Mouse (Mus musculus) heart, embryonic 10.5 days (tissue): Measurements from ENCODE around the gene Ydjc. TPM values are rescaled to one million over a fixed set of nuclear protein-coding genes. Genes with fewer than 3 reads are reported as not detected.
A peak's percentile ranks its signal among the peaks of the same experiment; 100 is the strongest.

Experiments used
- DNase-seq: peaks from one replicate; pipeline ENCODE4 v3.0.0-alpha.2; 2017; ENCODE audit warnings: low spot score
- H3K27ac ChIP-seq: fragments of 300-500 bp; sonication (generic); 2 replicates; pipeline ENCODE4 v1.5.1; 2016; ENCODE audit warnings: mild to moderate bottlenecking
- H3K27me3 ChIP-seq: fragments of 300-500 bp; sonication (generic); 2 replicates; pipeline ENCODE4 v1.6.1; 2016; ENCODE audit warnings: mild to moderate bottlenecking; ENCODE audit not compliant: poor library complexity, insufficient read depth, severe bottlenecking
- H3K36me3 ChIP-seq: fragments of 300-500 bp; sonication (generic); 2 replicates; pipeline ENCODE4 v1.6.1; 2016; ENCODE audit warnings: mild to moderate bottlenecking, moderate library complexity
- H3K4me1 ChIP-seq: fragments of 300-500 bp; sonication (generic); 2 replicates; pipeline ENCODE4 v1.6.1; 2016; ENCODE audit warnings: mild to moderate bottlenecking
- H3K4me3 ChIP-seq: fragments of 300-500 bp; sonication (generic); 2 replicates; pipeline ENCODE4 v1.5.1; 2016; ENCODE audit warnings: mild to moderate bottlenecking, moderate library complexity
- H3K9me3 ChIP-seq: fragments of 300-500 bp; sonication (generic); 2 replicates; pipeline ENCODE4 v1.6.1; 2016; ENCODE audit warnings: mild to moderate bottlenecking, moderate library complexity
- WGBS: fragments of 180-500 bp; shearing (Covaris S2); methylation state at CpG from one replicate; pipeline ENCODE4 v1.1.7; 2016; 5-methylcytosine and 5-hydroxymethylcytosine counted together
- polyA plus RNA-seq: library from polyadenylated mRNA; unstranded; fragments of >200 nt; fragmentation: Nextera tagmentation; extraction: Ambion mirVana; gene quantifications from 2 replicates; pipeline ENCODE4 v1.2.1, GENCODE M21; 2016

The Ydjc gene
- polyA plus RNA-seq: 5.6 and 9.8 TPM in 2 replicates

DNA sequence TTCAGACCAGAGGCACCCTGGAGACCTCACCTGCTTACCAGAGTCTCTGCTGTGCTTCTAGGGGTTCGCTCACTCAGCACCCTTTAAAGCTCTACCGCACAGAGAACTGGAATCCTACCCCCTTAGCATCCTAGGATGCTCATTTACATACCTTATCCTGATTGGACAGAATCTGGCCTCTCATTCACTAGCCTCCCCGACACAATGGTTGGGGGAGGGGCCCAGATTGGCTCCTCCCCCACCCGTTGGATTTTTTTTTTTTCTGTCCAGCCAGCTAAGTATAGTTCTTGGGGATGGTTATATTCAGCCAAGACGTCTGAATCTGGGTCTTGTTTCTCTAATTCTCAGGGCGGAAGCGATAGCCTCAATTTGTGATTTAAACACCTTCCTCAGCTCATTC, at the start of gene Ydjc:
Gene Ydjc (plus strand): TSS at position 283 of the 400 bp plus-strand sequence.
- DNase-seq: no peak
- H3K36me3 ChIP-seq: no peaks in the 10 kb centered on the region
- H3K9me3 ChIP-seq: no peaks in the 10 kb centered on the region
- H3K27ac ChIP-seq: no peak within 1 kb of the TSS
- peaks cover 16% of the 10 kb centered on the region for H3K4me1 ChIP-seq
- H3K27me3 ChIP-seq: no peaks in the 10 kb centered on the region; the same call in 1 of the 2 replicates
- 18% methylated on average over 7 of the region's 7 CpGs for WGBS
- no peak within 1 kb of the TSS for H3K4me3 ChIP-seq

DNA sequence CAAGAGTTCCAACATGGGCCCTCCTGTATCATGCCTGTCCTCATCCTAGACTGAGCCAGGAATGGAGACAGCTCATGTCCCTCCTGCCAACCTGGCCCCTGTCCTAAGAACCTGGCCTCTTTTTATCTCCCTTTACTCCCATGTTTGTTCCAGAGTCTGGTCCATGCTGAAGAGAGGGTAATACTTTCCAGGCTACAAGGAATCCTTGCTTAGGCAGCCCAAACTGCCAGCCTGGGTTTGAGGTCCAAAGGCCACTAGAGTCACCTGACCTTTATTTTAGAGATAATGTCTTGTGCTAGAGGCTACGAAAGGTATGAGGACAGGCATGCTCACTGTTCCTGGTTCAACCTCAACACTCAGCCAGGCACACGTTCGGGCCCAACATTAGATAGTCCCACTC, 47.5 kb upstream of the Ydjc start:
- no peaks in the 10 kb centered on the region for H3K9me3 ChIP-seq
- DNase-seq: no peak
- H3K36me3 ChIP-seq: peaks cover 99% of the 10 kb centered on the region
- H3K4me3 ChIP-seq: no peak overlapping the region
- H3K27ac ChIP-seq: no peak overlapping the region
- H3K27me3 ChIP-seq: no peaks in the 10 kb centered on the region
- H3K4me1 ChIP-seq: no peaks in the 10 kb centered on the region
- WGBS: 94% methylated on average over 3 of the region's 3 CpGs

GRCm38 (mm10) chr16:17102630-17103220, 41.7 kb upstream of the Ydjc start:
- no peaks in the 10 kb centered on the region for H3K9me3 ChIP-seq

GRCm38 (mm10) chr16:17104600-17104999, 39.8 kb upstream of the Ydjc start:
- H3K4me3 ChIP-seq: no peak overlapping the region
- WGBS: 91% methylated on average over 4 of the region's 4 CpGs
- H3K27me3 ChIP-seq: no peaks in the 10 kb centered on the region
- 0 out of 2 replicates have a peak, but pooled peaks cover 1% of the 10 kb centered on the region for H3K4me1 ChIP-seq
- H3K27ac ChIP-seq: no peak overlapping the region
- no peaks in the 10 kb centered on the region for H3K9me3 ChIP-seq
- no peak for DNase-seq
- H3K36me3 ChIP-seq: peaks cover 84% of the 10 kb centered on the region

More at GRCm38 (mm10) chr16:17102630-17103220, 41.7 kb upstream of the Ydjc start:
- Histone ChIP-seq H3K36me3 (peaks cover 93% of the 10 kb centered on the region), H3K27me3 (no peaks in the 10 kb centered on the region), H3K27ac (no peak overlapping the region), H3K4me3 (no peak overlapping the region), H3K4me1 (no peaks in the 10 kb centered on the region)
- DNase-seq: no peak
- 76% methylated on average over 7 of the region's 7 CpGs for WGBS

DNA sequence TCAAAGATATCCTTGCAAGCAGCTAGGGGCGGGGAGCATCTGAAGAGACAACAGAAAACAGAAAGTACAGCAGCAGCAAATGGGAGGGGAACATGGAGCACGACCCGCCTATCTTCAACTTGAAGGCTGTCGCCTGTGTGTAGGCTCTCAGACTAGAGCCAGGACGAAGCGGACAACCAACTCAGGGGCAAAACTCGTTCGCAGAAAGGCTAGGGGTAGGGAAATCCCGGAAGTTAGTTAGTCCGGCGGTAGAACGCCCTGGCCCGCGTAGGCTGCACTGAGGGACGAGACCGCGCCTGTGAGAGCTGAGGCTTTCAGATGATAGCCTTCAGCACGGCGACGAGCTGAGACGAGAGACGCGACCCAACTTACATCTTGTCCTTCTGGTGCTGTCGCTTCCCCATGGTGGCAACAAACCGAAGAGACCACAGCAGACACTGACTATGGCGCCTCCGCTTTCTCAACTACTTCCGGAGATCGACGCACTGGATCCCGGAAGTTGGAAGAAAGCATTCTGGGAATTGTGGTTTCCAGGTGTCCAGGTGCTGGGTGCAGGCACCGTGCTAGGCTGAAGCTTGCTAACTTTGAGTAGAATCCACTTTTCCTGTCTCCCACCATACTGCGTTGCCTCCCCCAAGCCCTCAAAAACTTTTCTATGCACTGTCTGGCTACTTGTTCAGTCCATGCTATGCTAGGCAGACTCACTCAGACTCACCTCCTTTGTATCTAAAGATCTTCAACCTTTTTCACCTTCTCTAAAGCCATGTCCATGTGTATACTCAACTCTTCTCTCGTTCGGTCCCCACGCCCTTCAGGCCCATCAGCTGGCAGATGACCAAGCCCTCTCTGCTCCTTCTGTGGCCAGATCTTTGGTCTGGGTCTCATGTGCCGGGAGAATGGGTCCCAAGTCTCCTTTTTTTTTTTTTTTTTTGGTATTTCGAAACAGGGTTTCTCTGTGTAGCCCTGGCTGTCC, 33.4 kb upstream of the Ydjc start, which contains the start of gene Ppil2:
Gene Ppil2 (minus strand): TSS at position 487 of the 973 bp plus-strand sequence.
- Histone ChIP-seq H3K36me3 (peaks cover 60% of the 10 kb centered on the region), H3K4me1 (peaks cover 10% of the 10 kb centered on the region; the same call in 1 of the 2 replicates)
- 9% methylated on average over 38 of the region's 38 CpGs for WGBS

GRCm38 (mm10) chr16:17117309-17117799, 27.1 kb upstream of the Ydjc start:
- Histone ChIP-seq H3K27me3 (no peaks in the 10 kb centered on the region), H3K9me3 (no peaks in the 10 kb centered on the region), H3K27ac (no peak overlapping the region), H3K36me3 (peaks cover 90% of the 10 kb centered on the region), H3K4me1 (peaks cover 7% of the 10 kb centered on the region; the same call in 1 of the 2 replicates), H3K4me3 (no peak overlapping the region)
- DNase-seq: no peak
- WGBS: 67% methylated on average over 5 of the region's 5 CpGs

More for the DNA sequence above, 33.4 kb upstream of the Ydjc start, which contains the start of gene Ppil2:
- H3K27ac ChIP-seq: peak within 1 kb of the TSS; percentile 85
- H3K27me3 ChIP-seq: no peaks in the 10 kb centered on the region
- H3K4me3 ChIP-seq: peak within 1 kb of the TSS; percentile 94
- DNase-seq: peak; percentile 92
- no peaks in the 10 kb centered on the region for H3K9me3 ChIP-seq

- Histone ChIP-seq H3K4me3 (no peak overlapping the region), H3K27me3 (no peaks in the 10 kb centered on the region), H3K4me1 (peaks cover 22% of the 10 kb centered on the region), H3K9me3 (no peaks in the 10 kb centered on the region), H3K36me3 (peaks cover 60% of the 10 kb centered on the region), H3K27ac (no peak overlapping the region)
- 74% methylated on average over 14 of the region's 14 CpGs for whole genome bisulfite sequencing
- no peak for DNase-seq
These were observed 22.9 kb upstream of the Ydjc start for GRCm38 (mm10) chr16:17121569-17121968.

DNA sequence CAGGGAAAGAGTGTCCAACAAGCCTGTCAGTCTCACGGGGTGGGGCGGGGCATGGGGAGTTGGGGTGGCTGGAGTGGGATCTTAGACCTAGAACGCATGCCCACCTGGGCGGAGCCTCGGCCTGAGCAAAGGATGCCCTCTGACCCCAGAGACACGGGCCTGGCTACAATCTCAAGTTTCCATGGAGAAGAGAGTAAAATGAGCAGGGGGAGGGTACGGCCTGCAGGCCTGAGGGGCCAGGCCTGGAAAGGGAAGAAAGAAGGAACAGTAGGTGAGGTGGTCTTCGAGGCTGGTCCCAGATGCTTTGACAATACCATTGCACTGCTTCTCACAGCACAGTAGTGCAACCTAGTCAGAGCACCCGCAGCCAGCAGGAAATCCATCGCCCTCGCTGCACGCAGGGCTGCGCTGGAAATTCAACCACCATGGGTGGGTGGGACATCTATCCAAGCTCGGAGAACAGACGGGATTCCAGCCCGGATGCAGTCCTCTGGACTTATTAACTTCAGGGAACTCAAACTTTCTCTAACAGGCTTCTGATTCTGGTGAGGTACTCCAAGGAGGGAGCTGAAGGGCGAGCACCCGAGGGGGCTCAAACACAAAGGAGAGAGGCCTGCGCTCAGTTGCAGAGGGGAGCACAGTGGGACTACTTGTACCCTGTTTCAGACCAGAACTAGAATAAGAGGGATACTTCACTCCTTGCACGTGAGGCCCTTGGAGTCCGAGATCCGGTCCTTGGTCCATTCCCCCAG, 20.1 kb upstream of the Ydjc start:
- no peaks in the 10 kb centered on the region for H3K27me3 ChIP-seq
- peak; percentile 84 for DNase-seq
- H3K9me3 ChIP-seq: no peaks in the 10 kb centered on the region

GRCm38 (mm10) chr16:17124871-17125520, 19.4 kb upstream of the Ydjc start, which contains the start of gene 2610318N02Rik:
TSS of gene 2610318N02Rik (minus strand) at chr16:17125167.
- WGBS: 0% methylated on average over 25 of the region's 25 CpGs
- Histone ChIP-seq H3K9me3 (no peaks in the 10 kb centered on the region), H3K27ac (peak within 1 kb of the TSS; percentile 88), H3K4me3 (peak within 1 kb of the TSS; percentile 68), H3K27me3 (no peaks in the 10 kb centered on the region), H3K36me3 (peaks cover 32% of the 10 kb centered on the region), H3K4me1 (peaks cover 18% of the 10 kb centered on the region)
- DNase-seq: peak; percentile 97

More for the DNA sequence above, 20.1 kb upstream of the Ydjc start:
- WGBS: 4% methylated on average over 22 of the region's 22 CpGs
- Histone ChIP-seq H3K4me1 (peaks cover 18% of the 10 kb centered on the region), H3K4me3 (peak overlapping the region; percentile 68), H3K27ac (peak overlapping the region; percentile 88), H3K36me3 (peaks cover 39% of the 10 kb centered on the region)

- 94% methylated on average over 1 of the region's 1 CpGs for WGBS
- DNase-seq: peak; percentile 80
- no peaks in the 10 kb centered on the region for H3K27me3 ChIP-seq
- H3K4me1 ChIP-seq: peaks cover 27% of the 10 kb centered on the region
- H3K27ac ChIP-seq: no peak overlapping the region
- peaks cover 10% of the 10 kb centered on the region for H3K36me3 ChIP-seq
- H3K4me3 ChIP-seq: no peak overlapping the region
- H3K9me3 ChIP-seq: no peaks in the 10 kb centered on the region
These were observed 17.1 kb upstream of the Ydjc start for GRCm38 (mm10) chr16:17127292-17127691.

- Histone ChIP-seq H3K36me3 (no peaks in the 10 kb centered on the region; the same call in 1 of the 2 replicates), H3K4me3 (peak overlapping the region; percentile 79), H3K27ac (peak overlapping the region; percentile 90), H3K4me1 (peaks cover 18% of the 10 kb centered on the region), H3K27me3 (no peaks in the 10 kb centered on the region), H3K9me3 (no peaks in the 10 kb centered on the region)
- 3% methylated on average over 43 of the region's 43 CpGs for WGBS
- DNase-seq: no peak
These were observed 13.0 kb upstream of the Ydjc start for GRCm38 (mm10) chr16:17131191-17132088.
